Mouse (Mus musculus) kidney, adult 11 months (tissue): Measurements from ENCODE around the gene Rhbdd3.
"Not testable (repeated sequence)": the region's sequence is repeated elsewhere in the genome, so short reads cannot be mapped to it uniquely, and the experiment has no call there.

Experiments
- DNase-seq: peaks from one replicate; pipeline ENCODE4 v3.0.0; 2022

Gene Rhbdd3

DNA sequence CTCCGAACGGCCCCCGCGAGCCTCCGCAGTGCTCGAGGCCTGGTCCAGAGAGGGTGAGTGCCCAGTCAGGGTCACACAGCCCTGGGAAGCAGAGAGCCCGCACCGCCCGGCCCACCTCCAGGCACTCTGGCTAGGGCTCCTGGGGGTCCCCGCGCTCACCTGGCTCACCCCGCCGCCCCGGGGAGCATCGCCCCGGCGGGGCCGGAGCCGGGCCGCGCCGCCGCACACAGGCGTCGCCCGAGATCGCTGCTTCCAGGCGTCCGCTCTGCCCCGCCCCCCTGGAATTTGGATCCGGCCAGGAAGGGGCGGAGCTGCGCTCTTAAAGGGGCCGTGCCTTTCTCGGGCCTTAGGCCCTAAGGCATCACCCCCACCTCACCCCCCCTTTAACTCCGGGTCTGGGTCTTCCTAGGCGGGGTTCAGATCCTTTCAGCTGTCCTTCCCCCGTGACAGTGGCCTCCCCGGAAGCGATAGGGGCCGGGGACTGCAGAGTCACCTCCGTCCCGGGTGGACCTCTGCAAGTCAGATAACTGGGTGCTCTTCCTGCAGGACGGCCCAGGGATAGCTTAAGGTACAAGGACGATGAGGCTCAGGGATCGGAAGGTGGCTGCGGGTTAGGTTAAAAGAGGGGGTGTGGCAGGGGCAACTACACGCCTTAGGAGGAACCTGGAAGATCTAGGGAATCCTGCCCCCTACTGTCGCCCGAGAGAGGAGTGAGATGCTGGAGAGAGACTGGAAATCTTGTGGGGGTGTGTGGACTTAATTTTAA, 33.5 kb upstream of the Rhbdd3 start, which contains the start of gene Gas2l1:
TSS of gene Gas2l1 (minus strand) at position 272 of the 766 bp plus-strand sequence.
- peak; percentile 86 for DNase-seq

GRCm38 (mm10) chr11:5067063-5067462, 31.7 kb upstream of the Rhbdd3 start:
- no peak for DNase-seq

- no peak for DNase-seq
Observed at GRCm38 (mm10) chr11:5068126-5068971, 30.4 kb upstream of the Rhbdd3 start.

DNA sequence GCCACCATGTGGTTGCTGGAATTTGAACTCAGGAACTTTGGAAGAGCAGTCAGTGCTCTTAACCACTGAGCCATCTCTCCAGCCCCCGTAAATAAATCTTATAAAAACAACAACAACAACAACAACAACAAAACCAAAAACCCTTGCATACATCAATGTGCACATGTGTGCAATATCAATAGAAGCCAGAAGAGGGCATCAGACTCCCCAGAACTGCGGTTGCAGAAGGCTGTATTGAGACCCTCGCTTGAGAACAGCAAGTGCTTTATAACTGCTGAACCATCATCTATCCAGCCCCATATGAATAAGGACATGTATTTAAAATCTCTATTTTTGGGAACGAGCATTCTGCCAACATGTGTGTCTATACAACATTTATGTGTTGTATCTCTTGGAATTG, 23.8 kb upstream of the Rhbdd3 start:
- DNase-seq, result no peak

- no peak for DNase-seq
Observed at GRCm38 (mm10) chr11:5075760-5076159, 23.0 kb upstream of the Rhbdd3 start.

DNA sequence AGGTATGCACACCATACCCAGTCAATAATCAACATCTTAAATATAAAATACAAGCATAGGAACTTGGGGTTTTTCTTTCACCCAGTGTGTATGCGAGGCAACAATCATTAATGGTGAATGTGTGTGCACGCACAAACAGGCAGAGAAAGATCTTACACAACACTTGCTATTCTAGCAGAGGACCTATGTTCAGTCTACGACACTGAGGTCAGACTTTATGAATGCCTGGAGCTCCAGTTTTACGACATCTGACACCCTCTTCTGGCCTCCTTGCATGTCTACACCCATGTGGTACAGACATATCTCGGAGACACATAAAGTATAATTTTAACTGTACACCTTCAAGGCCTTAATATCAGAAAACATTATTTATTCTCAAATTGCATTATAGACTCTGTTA, 21.9 kb upstream of the Rhbdd3 start:
- not testable (repeated sequence) for DNase-seq

GRCm38 (mm10) chr11:5089147-5089546, 9.6 kb upstream of the Rhbdd3 start:
- no peak for DNase-seq

DNA sequence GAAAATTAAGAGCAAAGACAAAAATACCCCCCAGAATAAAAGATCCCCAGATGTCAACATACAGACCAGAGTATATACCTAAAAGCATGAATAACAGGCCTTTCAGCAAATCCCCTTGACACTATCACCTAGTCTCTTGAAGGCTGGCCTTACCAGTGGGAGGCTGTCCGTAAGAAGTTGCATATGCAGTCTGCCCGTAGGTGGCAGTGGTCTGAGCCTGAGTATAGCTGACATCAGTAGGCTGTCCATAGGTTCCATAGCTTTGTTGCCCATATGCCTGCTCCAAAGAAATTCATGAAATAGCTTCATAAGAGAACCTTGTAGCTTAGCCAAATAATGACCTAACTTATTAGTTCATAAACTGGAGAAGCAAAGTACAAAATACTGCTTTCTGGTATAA, 7.0 kb upstream of the Rhbdd3 start:
- no peak for DNase-seq

GRCm38 (mm10) chr11:5095877-5096276, 2.8 kb upstream of the Rhbdd3 start:
- DNase-seq, result no peak

- no peak for DNase-seq
Observed at GRCm38 (mm10) chr11:5096480-5097020, 2.2 kb upstream of the Rhbdd3 start.

- DNase-seq, result peak; percentile 44
Observed at GRCm38 (mm10) chr11:5098035-5098735, 541 bp upstream of the Rhbdd3 start.

- peak; percentile 83 for DNase-seq
Observed at GRCm38 (mm10) chr11:5099576-5100183, 954 bp downstream of the Rhbdd3 start.

DNA sequence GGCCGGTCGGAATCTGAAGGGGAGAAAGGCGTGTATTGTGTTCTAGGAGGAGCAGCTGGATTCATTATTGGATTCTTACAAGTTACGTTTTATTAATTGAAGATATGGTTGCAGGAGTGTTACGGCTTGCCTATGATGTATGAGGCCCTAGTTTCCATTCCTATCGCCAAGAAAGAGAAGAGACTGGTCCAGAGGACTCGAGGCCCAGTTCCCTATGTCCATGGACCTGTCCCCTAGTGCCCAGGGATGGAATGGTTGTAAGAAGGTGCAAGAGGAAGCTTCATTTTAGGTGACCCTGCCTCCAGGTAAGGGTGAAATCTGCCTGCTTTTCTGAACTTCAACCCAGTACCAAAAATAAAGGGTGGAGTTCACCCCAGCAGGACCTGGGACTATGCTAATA, 1.6 kb downstream of the Rhbdd3 start:
- DNase-seq, result no peak

DNA sequence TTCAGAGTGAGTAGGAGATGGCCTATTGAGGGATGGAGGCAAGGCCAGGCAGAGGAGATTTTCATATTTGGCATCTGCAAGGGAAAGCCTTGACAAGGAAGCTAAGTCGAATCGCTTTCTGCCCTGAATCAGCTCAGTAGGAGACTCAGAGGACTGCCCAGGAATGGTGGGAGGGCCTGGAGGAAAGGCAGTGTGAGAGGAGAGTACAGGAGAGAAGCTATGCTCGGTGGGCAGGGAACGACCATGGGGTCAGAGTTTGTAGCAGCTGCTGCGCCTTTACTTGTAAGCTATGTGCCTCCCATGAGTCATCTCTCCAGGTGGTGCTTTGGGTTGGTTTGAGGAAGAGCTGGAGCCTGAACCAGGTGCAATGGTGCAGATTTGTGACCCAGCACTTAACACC, 2.1 kb downstream of the Rhbdd3 start:
- no peak for DNase-seq

- no peak for DNase-seq
Observed at GRCm38 (mm10) chr11:5101641-5102040, 2.9 kb downstream of the Rhbdd3 start.

DNA sequence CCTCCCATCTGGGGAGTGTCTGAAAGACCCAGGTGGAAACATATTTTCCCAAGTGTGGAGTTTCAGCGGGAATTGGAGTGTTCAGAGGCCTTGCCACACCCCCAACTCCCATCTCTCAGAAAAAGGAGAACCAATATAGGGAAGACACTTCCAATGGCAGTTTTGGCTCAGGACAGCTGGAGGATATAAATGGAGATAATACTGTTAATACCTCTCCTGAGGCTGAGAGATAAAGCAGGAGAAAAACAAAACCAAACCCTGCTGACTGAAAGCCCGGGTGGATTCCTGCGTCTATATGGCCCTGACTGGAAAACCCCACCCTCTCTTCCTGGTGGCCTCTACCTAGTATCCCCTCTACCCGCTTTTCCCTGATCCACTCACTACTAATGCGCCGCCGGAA, 3.7 kb downstream of the Rhbdd3 start:
- no peak for DNase-seq

DNA sequence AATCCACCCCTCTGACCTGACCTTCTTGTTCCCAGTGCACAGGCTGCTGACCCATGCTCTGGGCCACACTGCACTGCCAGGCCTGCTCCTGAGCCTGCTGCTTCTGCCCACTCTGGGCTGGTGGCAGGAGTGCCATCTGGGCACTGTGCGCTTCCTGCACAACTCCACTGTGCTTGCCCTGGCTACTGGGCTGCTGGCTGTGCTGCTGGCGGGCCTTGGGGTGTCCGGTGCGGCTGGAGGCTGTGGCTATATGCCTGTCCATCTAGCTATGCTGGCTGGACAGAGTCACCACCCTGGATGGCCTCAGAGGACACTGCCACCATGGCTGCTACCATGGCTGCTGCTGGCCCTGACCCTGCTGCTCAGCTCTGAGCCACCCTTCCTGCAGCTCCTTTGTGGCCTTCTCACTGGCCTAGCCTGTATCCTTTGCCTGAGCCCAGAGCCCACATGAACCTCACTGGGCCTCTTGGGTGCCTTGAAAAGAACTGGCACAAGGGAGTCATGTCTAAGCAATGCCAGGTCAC, 5.3 kb downstream of the Rhbdd3 start:
- DNase-seq, result no peak

DNA sequence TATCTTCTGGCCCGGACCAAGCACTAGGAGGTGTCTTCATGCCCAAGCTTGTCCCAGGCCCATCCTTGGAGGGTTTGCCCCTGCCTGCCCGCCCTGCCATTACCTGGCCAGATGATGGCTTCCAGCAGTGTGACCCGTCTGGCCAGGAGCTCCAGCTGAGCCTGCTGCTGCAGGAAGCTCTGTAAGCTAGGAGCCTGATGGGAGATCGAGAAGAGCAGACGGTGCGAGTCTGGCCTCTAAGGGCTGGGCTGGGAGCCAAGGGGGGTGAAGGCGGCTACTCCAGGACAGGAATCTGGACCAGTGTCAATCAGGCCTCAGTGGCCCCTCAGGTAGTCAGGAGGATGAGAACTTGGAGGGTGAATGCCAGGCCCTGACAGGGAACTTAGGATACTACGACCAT, 10.7 kb downstream of the Rhbdd3 start:
- no peak for DNase-seq

DNA sequence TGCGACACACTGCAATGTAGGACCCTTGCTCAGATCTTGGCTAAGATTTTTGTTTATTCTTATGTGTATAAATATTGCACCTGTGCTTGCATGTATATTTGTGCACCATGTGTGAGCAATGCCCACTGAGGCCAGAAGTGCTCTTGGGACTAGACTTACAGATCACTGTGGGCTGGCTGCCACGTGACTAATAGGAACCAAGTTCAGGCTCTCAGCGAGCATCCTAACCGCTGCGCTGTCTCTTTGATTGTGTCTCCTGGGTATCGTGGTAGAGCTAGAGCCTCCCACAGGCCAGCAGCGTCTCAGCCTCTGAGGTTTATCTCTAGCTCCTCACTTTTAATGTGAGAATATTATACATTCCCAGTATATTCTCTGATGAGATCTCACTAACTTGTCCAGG, 14.9 kb downstream of the Rhbdd3 start:
- no peak for DNase-seq

GRCm38 (mm10) chr11:5114931-5115581, 16.3 kb downstream of the Rhbdd3 start:
- peak; percentile 77 for DNase-seq

DNA sequence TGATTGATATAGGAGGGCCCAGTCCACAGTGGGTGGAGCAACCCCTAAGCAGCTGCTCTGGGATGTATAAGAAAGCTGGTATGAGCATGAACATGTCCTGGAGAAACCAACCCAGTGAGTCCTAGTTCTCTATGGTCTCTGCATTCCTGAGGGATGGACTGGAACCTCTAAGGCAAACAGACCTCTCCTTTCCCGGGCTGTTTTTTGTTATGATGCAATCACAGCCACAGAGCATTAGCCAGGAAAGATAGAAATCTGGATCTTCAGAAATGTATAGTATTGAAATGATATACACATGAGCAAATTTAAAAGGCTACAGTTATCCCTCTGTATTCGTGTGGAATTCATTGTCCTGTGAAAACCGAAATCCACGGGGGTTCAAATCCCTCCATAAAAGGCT, 27.0 kb downstream of the Rhbdd3 start:
- DNase-seq, result no peak

DNA sequence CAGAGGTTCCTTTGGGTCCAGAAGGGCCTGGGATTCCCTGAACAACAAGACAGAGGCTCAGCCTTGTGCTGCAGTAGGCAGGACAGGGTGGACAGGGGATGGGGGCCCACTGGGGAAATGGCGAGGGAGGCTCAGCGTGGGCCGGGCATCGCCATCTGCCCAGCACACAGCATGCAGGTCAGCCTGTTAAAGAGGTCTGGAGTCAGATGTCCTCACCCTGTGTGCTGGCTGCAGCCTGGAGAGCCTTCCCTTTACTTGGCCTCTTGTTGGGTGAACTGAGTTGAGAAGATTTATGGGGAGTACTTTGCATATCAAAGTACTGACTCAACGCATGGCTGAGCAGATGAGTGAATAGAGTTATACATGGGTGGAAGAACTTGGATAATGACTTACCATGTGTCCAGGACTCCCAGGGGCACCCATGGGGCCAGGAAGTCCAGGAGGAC, 30.3 kb downstream of the Rhbdd3 start:
- DNase-seq, result no peak
